Mouse (Mus musculus): ENCODE data around the gene Herc1. TPM values are rescaled to one million over a fixed set of nuclear protein-coding genes. Genes with fewer than 3 reads are reported as not detected.

Herc1 gene
- total RNA-seq, 2 experiments from 2014 or later, result 100 to 109 TPM

GRCm38 (mm10) chr9:66492361-66492760, 142.1 kb downstream of the Herc1 start:
- DNase-seq (ENCODE audit: low spot score in 2 of 2), result no peak

GRCm38 (mm10) chr9:66493992-66494391, 143.7 kb downstream of the Herc1 start:
- no peak for DNase-seq (ENCODE audit: low spot score in 2 of 2)

GRCm38 (mm10) chr9:66501248-66501647, 151.0 kb downstream of the Herc1 start:
- no peak for DNase-seq (ENCODE audit: low spot score in 2 of 2)

- DNase-seq (ENCODE audit: low spot score in 2 of 2), result no peak
These were observed 153.7 kb downstream of the Herc1 start for GRCm38 (mm10) chr9:66503879-66504411.

GRCm38 (mm10) chr9:66504518-66504917, 154.3 kb downstream of the Herc1 start:
- peak in 1 of 2 experiments; percentile 36 for DNase-seq (ENCODE audit: low spot score in 2 of 2)

- DNase-seq (ENCODE audit: low spot score in 2 of 2), result no peak
These were observed 155.1 kb downstream of the Herc1 start for GRCm38 (mm10) chr9:66505141-66505917.

GRCm38 (mm10) chr9:66506011-66506410, 155.8 kb downstream of the Herc1 start:
- DNase-seq (ENCODE audit: low spot score in 2 of 2), result no peak

GRCm38 (mm10) chr9:66506424-66506823, 156.2 kb downstream of the Herc1 start:
- no peak for DNase-seq (ENCODE audit: low spot score in 2 of 2)

- no peak for DNase-seq (ENCODE audit: low spot score in 2 of 2)
These were observed 157.4 kb downstream of the Herc1 start for GRCm38 (mm10) chr9:66507684-66508083.

GRCm38 (mm10) chr9:66508890-66509399, 158.7 kb downstream of the Herc1 start:
- no peak for DNase-seq (ENCODE audit: low spot score in 2 of 2)

GRCm38 (mm10) chr9:66510351-66510841, 160.1 kb downstream of the Herc1 start:
- no peak for DNase-seq (ENCODE audit: low spot score in 2 of 2)

GRCm38 (mm10) chr9:66510944-66511343, 160.7 kb downstream of the Herc1 start:
- no peak for DNase-seq (ENCODE audit: low spot score in 2 of 2)

GRCm38 (mm10) chr9:66511580-66512350, 161.5 kb downstream of the Herc1 start:
- DNase-seq (ENCODE audit: low spot score in 2 of 2), result peak; percentile 97

- DNase-seq (ENCODE audit: low spot score in 2 of 2), result peak; percentile 83 to 88
These were observed 162.1 kb downstream of the Herc1 start for GRCm38 (mm10) chr9:66512351-66512671.

- no peak for DNase-seq (ENCODE audit: low spot score in 2 of 2)
These were observed 162.9 kb downstream of the Herc1 start for GRCm38 (mm10) chr9:66513150-66513549.

GRCm38 (mm10) chr9:66513661-66514255, 163.5 kb downstream of the Herc1 start:
- no peak for DNase-seq (ENCODE audit: low spot score in 2 of 2)

- peak in 1 of 2 experiments; percentile 46 for DNase-seq (ENCODE audit: low spot score in 2 of 2)
These were observed 164.1 kb downstream of the Herc1 start, which contains the start of gene Fbxl22 for GRCm38 (mm10) chr9:66514256-66514770. Fbxl22 (minus strand) TSS chr9:66514593.

- DNase-seq (ENCODE audit: low spot score in 2 of 2), result peak in 1 of 2 experiments; percentile 47
These were observed 164.9 kb downstream of the Herc1 start for GRCm38 (mm10) chr9:66515115-66515514.

GRCm38 (mm10) chr9:66515680-66516210, 165.5 kb downstream of the Herc1 start:
- no peak for DNase-seq (ENCODE audit: low spot score in 2 of 2)

- DNase-seq (ENCODE audit: low spot score in 2 of 2), result no peak
These were observed 166.2 kb downstream of the Herc1 start for GRCm38 (mm10) chr9:66516296-66516940.
